Mouse (Mus musculus) midbrain, embryonic 11.5 days (tissue): ENCODE results near the gene Gm43191. TPM values are rescaled to one million over a fixed set of nuclear protein-coding genes. Genes with fewer than 3 reads are reported as not detected.
A peak's percentile ranks its signal among the peaks of the same experiment; 100 is the strongest.
"Not testable (repeated sequence)": the region's sequence is repeated elsewhere in the genome, so short reads cannot be mapped to it uniquely, and the experiment has no call there.

Experiments
- ATAC-seq: fragments of 200-750 bp; cut with Nextera tagmentation; 2 replicates; pipeline ENCODE4 v1.8.0; 2017; ENCODE audit warnings: moderate TSS enrichment, moderate library complexity; ENCODE audit not compliant: low FRiP score
- DNase-seq: peaks from one replicate; pipeline ENCODE4 v3.0.0; 2015; ENCODE audit warnings: low spot score; ENCODE audit errors: missing footprints
- H3K27ac ChIP-seq: fragments of 300-500 bp; sonication (generic); 2 replicates; pipeline ENCODE4 v1.5.1; 2014; ENCODE audit warnings: low read depth, low read length
- H3K27me3 ChIP-seq: fragments of 300-500 bp; sonication (generic); 2 replicates; pipeline ENCODE4 v1.6.1; 2014; ENCODE audit warnings: mild to moderate bottlenecking, low read length, moderate library complexity, mixed read lengths; ENCODE audit not compliant: control insufficient read depth, insufficient read depth
- H3K36me3 ChIP-seq: fragments of 300-500 bp; sonication (generic); 2 replicates; pipeline ENCODE4 v1.6.1; 2014; ENCODE audit warnings: mild to moderate bottlenecking, low read length, moderate library complexity, mixed read lengths; ENCODE audit not compliant: control insufficient read depth, insufficient read depth
- H3K4me1 ChIP-seq: fragments of 300-500 bp; sonication (generic); 2 replicates; pipeline ENCODE4 v1.6.1; 2014; ENCODE audit warnings: low read length; ENCODE audit not compliant: control insufficient read depth, insufficient read depth
- H3K4me2 ChIP-seq: fragments of 300-500 bp; sonication (generic); 2 replicates; pipeline ENCODE4 v1.6.1; 2014; ENCODE audit warnings: mild to moderate bottlenecking, moderate library complexity
- H3K4me3 ChIP-seq: fragments of 300-500 bp; sonication (generic); 2 replicates; pipeline ENCODE4 v1.5.1; 2014; ENCODE audit warnings: low read depth, low read length
- H3K9ac ChIP-seq: fragments of 300-500 bp; sonication (generic); 2 replicates; pipeline ENCODE4 v1.6.1; 2014; ENCODE audit warnings: low read length
- H3K9me3 ChIP-seq: fragments of 300-500 bp; sonication (generic); 2 replicates; pipeline ENCODE4 v1.6.1; 2016; ENCODE audit warnings: low read length; ENCODE audit not compliant: control insufficient read depth
- WGBS: fragments of 180-500 bp; shearing (Covaris S2); extraction: QIAGEN DNeasy Blood & Tissue Kit; methylation state at CpG from one replicate; pipeline ENCODE4 v1.1.7; 2014; 5-methylcytosine and 5-hydroxymethylcytosine counted together
- polyA plus RNA-seq: library from polyadenylated mRNA; unstranded; fragments of >200 nt; fragmentation: Nextera tagmentation; extraction: Ambion mirVana; gene quantifications from 2 replicates; pipeline ENCODE4 v1.2.1, GENCODE M21; 2014

Gene Gm43191
- polyA plus RNA-seq, 1 experiment from 2014 or later: not detected

DNA sequence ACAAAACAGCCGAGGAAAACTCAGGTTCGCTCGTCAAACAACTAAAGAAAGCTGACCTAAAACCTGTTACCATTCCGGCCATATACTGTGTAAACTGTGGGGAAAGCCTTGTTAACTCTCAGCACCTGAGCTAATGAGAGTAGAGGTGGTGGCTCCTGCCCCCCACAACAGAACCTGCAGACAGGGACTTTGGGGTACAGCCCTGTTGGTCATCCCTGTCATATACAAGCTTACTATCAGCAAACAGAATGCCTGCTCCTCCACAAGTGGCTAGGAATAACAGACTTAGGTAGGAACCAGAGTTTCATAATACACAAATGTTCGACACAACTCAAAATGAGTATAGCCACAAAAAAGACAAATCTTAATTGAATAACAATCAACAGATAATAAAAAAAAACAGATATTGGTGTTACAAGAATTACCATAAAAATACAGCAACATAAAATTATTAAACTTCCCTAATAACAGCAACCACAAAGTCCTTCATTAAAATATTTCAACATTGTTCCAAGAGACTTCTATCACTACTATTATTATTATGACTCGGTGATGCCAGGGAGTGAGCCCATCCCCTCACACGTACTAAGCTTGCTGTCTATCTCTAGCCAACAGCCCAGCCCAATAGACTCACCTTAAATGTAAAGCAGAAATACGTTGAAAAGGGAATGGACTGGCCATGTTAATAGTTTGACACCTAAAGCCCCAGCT lies 14.1 kb upstream of the Gm43191 start:
- no peaks in the 10 kb centered on the region for H3K9me3 ChIP-seq
- ATAC-seq (no peak), DNase-seq (no peak)
- no peaks in the 10 kb centered on the region for H3K27me3 ChIP-seq
- H3K27ac ChIP-seq: no peak overlapping the region
- H3K4me2 ChIP-seq: no peak overlapping the region
- no peak overlapping the region for H3K4me3 ChIP-seq
- H3K4me1 ChIP-seq: no peaks in the 10 kb centered on the region
- no peaks in the 10 kb centered on the region for H3K36me3 ChIP-seq
- no peak overlapping the region for H3K9ac ChIP-seq
- 92% methylated on average over 8 of the region's 8 CpGs for WGBS

DNA sequence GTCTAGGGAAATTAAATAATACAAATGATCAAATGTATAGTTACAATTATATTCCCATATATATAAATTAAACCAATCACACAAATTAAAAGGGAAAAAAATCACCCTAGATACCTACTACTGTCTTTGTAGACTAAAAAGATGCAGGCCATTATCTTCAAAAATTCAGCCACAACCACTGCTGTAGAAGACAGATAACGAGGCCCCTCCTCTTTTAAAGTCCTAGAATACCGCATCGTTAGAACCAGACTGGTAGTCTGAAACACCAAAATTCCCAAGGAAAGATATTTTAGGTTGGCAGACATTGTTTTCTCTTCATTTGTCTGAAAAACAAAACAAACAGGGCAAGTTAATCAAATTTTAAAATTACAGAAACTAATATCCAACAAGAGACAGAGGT lies 13.3 kb upstream of the Gm43191 start:
- Histone ChIP-seq H3K9ac (no peak overlapping the region), H3K4me3 (no peak overlapping the region), H3K36me3 (no peaks in the 10 kb centered on the region), H3K4me1 (no peaks in the 10 kb centered on the region), H3K4me2 (no peak overlapping the region), H3K27me3 (no peaks in the 10 kb centered on the region), H3K27ac (no peak overlapping the region), H3K9me3 (no peaks in the 10 kb centered on the region)
- WGBS: 87% methylated on average over 3 of the region's 3 CpGs
- no peak for ATAC-seq
- DNase-seq: no peak

- not testable (repeated sequence) for H3K4me2 ChIP-seq, ATAC-seq, H3K27me3 ChIP-seq, H3K9ac ChIP-seq, H3K27ac ChIP-seq, H3K36me3 ChIP-seq, H3K9me3 ChIP-seq, H3K4me3 ChIP-seq, DNase-seq
- H3K4me1 ChIP-seq: peaks cover 16% of the 10 kb centered on the region
- 92% methylated on average over 9 of the region's 9 CpGs for WGBS
Observed at GRCm38 (mm10) chr3:116664281-116664680, 16.8 kb downstream of the Gm43191 start.

GRCm38 (mm10) chr3:116662463-116662863 lies 18.6 kb downstream of the Gm43191 start, which contains the start of gene Mfsd14a:
Mfsd14a (minus strand) TSS chr3:116662677.
- WGBS: under 1% methylated on average over 39 of the region's 39 CpGs

GRCm38 (mm10) chr3:116661870-116662414 lies 19.1 kb downstream of the Gm43191 start:
- H3K27ac ChIP-seq: peak overlapping the region; percentile 80
- peaks cover 17% of the 10 kb centered on the region for H3K4me1 ChIP-seq
- WGBS: under 1% methylated on average over 61 of the region's 68 CpGs
- DNase-seq (peak; percentile 95), ATAC-seq (peak; percentile 89)
- H3K9me3 ChIP-seq: no peaks in the 10 kb centered on the region
- peak overlapping the region; percentile 97 for H3K9ac ChIP-seq
- no peaks in the 10 kb centered on the region for H3K27me3 ChIP-seq
- H3K4me3 ChIP-seq: peak overlapping the region; percentile 95
- no peaks in the 10 kb centered on the region for H3K36me3 ChIP-seq
- H3K4me2 ChIP-seq: peak overlapping the region; percentile 75

More at GRCm38 (mm10) chr3:116662463-116662863, 18.6 kb downstream of the Gm43191 start, which contains the start of gene Mfsd14a:
- Histone ChIP-seq H3K4me1 (peaks cover 17% of the 10 kb centered on the region), H3K9me3 (no peaks in the 10 kb centered on the region), H3K27me3 (no peaks in the 10 kb centered on the region), H3K4me2 (peak within 1 kb of the TSS; percentile 75), H3K27ac (peak within 1 kb of the TSS; percentile 80), H3K36me3 (no peaks in the 10 kb centered on the region), H3K9ac (peak within 1 kb of the TSS; percentile 97), H3K4me3 (peak within 1 kb of the TSS; percentile 95)
- DNase-seq (peak; percentile 100), ATAC-seq (peak; percentile 99)

DNA sequence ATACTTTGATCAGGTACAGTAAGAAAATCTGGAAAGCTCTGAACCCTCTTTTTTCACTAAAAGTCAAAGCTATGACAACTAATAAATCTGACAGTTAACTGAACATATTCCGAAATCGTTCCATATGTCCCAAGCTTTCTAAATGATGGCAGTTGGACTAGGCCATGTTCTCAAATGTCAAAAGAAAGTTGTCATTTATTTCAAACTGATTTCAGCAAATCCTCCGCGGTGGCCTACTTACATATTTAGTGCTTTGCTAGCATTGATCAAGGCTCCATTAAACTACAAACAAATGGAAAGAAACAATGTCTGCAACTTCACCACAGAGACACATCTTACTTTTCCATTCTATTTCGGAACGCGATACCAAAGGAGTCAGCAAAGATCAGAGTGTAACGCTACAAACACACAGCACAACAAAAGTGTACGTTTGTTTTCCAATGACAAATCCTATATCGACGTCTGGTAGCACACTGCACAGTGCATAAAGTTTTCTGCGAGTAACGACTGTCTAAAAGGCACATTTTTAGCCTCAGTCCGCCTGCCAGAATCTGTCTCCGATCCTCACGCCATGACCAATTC lies 19.7 kb downstream of the Gm43191 start:
- DNase-seq: peak; percentile 95
- 9% methylated on average over 16 of the region's 16 CpGs for WGBS
- Histone ChIP-seq H3K36me3 (no peaks in the 10 kb centered on the region), H3K4me3 (peak overlapping the region; percentile 95), H3K27ac (peak overlapping the region; percentile 80; the same call in 1 of the 2 replicates), H3K4me1 (peaks cover 19% of the 10 kb centered on the region), H3K9ac (peak overlapping the region; percentile 97), H3K9me3 (no peaks in the 10 kb centered on the region), H3K27me3 (no peaks in the 10 kb centered on the region), H3K4me2 (peak overlapping the region; percentile 75)
- 0 out of 2 replicates have a peak, but pooled peaks have one; percentile 0 for ATAC-seq

DNA sequence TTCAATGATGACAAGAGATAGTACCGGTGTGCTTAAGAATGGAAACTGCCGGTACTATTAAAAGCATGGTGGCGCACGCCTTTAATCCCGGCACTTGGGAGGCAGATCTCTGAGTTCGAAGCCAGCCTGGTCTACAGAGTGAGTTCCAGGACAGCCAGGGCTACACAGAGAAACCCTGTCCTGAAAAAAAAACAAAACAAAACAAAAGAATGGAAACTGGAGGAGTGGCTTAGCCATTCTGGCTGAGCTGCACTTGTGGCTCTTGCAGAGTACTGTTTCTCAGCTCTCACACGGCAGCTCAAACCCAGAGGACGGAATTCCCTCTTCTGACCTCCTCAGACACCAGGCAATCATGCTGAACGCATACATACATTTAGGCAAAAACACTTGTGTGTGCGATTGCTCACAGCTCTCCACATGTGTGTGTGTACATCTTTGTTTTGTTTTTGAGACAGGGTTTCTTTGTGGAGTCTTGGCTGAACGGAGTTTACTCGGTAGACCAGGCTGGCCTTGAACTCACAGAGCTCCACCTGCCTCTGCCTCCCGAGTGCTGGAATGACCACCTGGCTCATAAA lies 21.1 kb downstream of the Gm43191 start:
- Histone ChIP-seq H3K4me1 (peaks cover 19% of the 10 kb centered on the region), H3K4me2 (no peak overlapping the region), H3K4me3 (no peak overlapping the region), H3K9me3 (no peaks in the 10 kb centered on the region), H3K27me3 (no peaks in the 10 kb centered on the region), H3K9ac (no peak overlapping the region), H3K27ac (no peak overlapping the region), H3K36me3 (no peaks in the 10 kb centered on the region)
- 86% methylated on average over 13 of the region's 13 CpGs for WGBS
- no peak for DNase-seq
- ATAC-seq: no peak

- ATAC-seq (no peak), DNase-seq (no peak)
- H3K9me3 ChIP-seq: no peaks in the 10 kb centered on the region
- 74% methylated on average over 15 of the region's 15 CpGs for WGBS
- H3K9ac ChIP-seq: no peak overlapping the region
- H3K27me3 ChIP-seq: no peaks in the 10 kb centered on the region
- H3K4me2 ChIP-seq: no peak overlapping the region
- H3K27ac ChIP-seq: no peak overlapping the region
- H3K36me3 ChIP-seq: no peaks in the 10 kb centered on the region
- H3K4me3 ChIP-seq: no peak overlapping the region
- peaks cover 19% of the 10 kb centered on the region for H3K4me1 ChIP-seq
Observed at GRCm38 (mm10) chr3:116658928-116659565, 22.0 kb downstream of the Gm43191 start.
